8 mouse cellular contexts compared by ENCODE assay signal in genomic region chr1:171281528-171281923, GRCm38 (mm10). TPM values are rescaled to one million over a fixed set of nuclear protein-coding genes. Genes with fewer than 3 reads are reported as not detected.
A peak's percentile ranks its signal among the peaks of the same experiment; 100 is the strongest.
DNase-seq lines count a peak whose midpoint lies in the region; ATAC-seq lines count a peak whose summit lies in the region.

No protein-coding gene starts in this region.

- peak overlapping the region; percentile 76 for H3K27ac ChIP-seq in neural tube, embryonic 11.5 days (ENCODE audit: low read depth, low read length)
- H3K27ac ChIP-seq in intestine, embryonic 15.5 days, result peak overlapping the region; percentile 89

- H3K4me3 ChIP-seq in neural tube, embryonic 11.5 days (ENCODE audit: low read depth, low read length), result peak overlapping the region; percentile 67
- peak overlapping the region; percentile 58 for H3K4me3 ChIP-seq in intestine, embryonic 15.5 days (replicated peaks)

- intact Hi-C loops in left cerebral cortex, postnatal 4 days (cut with DNase I), result no loop called here

- peak; percentile 80 for DNase-seq in neural tube, embryonic 11.5 days (ENCODE audit: low spot score)
- no peak for DNase-seq in neural tube, embryonic 10.5 days (ENCODE audit: extremely low spot score, low spot score)
- peak; percentile 86 for DNase-seq in gastrocnemius, postnatal 10 days
- DNase-seq in left cerebral cortex, postnatal 4 days, result peak; percentile 80
- peak; percentile 78 for DNase-seq in mesoderm, embryonic 11.5 days (ENCODE audit: low read depth, low spot score)
- peak; percentile 44 to 74 for DNase-seq in spleen, adult 18-20 months

- peaks cover 14% of the 10 kb centered on the region for H3K36me3 ChIP-seq in neural tube, embryonic 11.5 days (ENCODE audit: control insufficient read depth, insufficient read depth, low read length)
- peaks cover 18% of the 10 kb centered on the region; the same call in 1 of the 2 replicates for H3K36me3 ChIP-seq in intestine, embryonic 15.5 days

- WGBS in neural tube, embryonic 11.5 days, result under 1% methylated on average over 10 of the region's 10 CpGs
- WGBS in intestine, embryonic 15.5 days, result 1% methylated on average over 10 of the region's 10 CpGs

- peak overlapping the region; percentile 78 for H3K4me2 ChIP-seq in neural tube, embryonic 11.5 days (ENCODE audit: low read depth)
- H3K4me2 ChIP-seq in intestine, embryonic 15.5 days (replicated peaks), result peak overlapping the region; percentile 87

- ATAC-seq in neural tube, embryonic 11.5 days (ENCODE audit: insufficient read depth, low FRiP score, low TSS enrichment), result peak; percentile 49
- ATAC-seq in common myeloid progenitor, adult 5-6 weeks (replicated peaks; ENCODE audit: low read depth, poor library complexity, severe bottlenecking), result peak; percentile 50
- peak; percentile 56 for ATAC-seq in intestine, embryonic 15.5 days

- no peaks in the 10 kb centered on the region for H3K27me3 ChIP-seq in neural tube, embryonic 11.5 days (ENCODE audit: control insufficient read depth, insufficient read depth, low read length)
- H3K27me3 ChIP-seq in intestine, embryonic 15.5 days (replicated peaks), result no peaks in the 10 kb centered on the region

- no peaks in the 10 kb centered on the region for H3K9me3 ChIP-seq in neural tube, embryonic 11.5 days (ENCODE audit: control insufficient read depth, low read length)
- no peaks in the 10 kb centered on the region for H3K9me3 ChIP-seq in intestine, embryonic 15.5 days

- H3K4me1 ChIP-seq in neural tube, embryonic 11.5 days (ENCODE audit: control insufficient read depth, insufficient read depth, low read length), result peaks cover 6% of the 10 kb centered on the region; the same call in 1 of the 2 replicates
- H3K4me1 ChIP-seq in intestine, embryonic 15.5 days (replicated peaks), result peaks cover 28% of the 10 kb centered on the region

- peak overlapping the region; percentile 50 for H3K9ac ChIP-seq in neural tube, embryonic 11.5 days (ENCODE audit: low read length)
- H3K9ac ChIP-seq in intestine, embryonic 15.5 days, result peak overlapping the region; percentile 63

RNA-seq across cellular contexts. Expression of gene Ppox, which starts 0.5 kb away (rescaled TPM):
- polyA plus RNA-seq in neural tube, embryonic 11.5 days (2014; fragmentation: Nextera tagmentation; extraction: Ambion mirVana), result 55.6 and 65.3 TPM in 2 replicates
- 17.7 and 18.0 TPM in 2 replicates for total RNA-seq in common myeloid progenitor, adult 5-6 weeks (2017)
- 10 to 100 TPM; 11.6 to 15.1 TPM for total RNA-seq in gastrocnemius, postnatal 10 days (2021)
- polyA plus RNA-seq in intestine, embryonic 15.5 days (2015; fragmentation: Nextera tagmentation; extraction: Ambion mirVana), result 38.7 and 40.9 TPM in 2 replicates
- total RNA-seq in left cerebral cortex, postnatal 4 days (2021), result 10 to 100 TPM; 19.6 to 25.4 TPM

RNA-seq across cellular contexts. Expression of gene Usp21, which starts 6.3 kb away (rescaled TPM):
- polyA plus RNA-seq in neural tube, embryonic 11.5 days (2014; fragmentation: Nextera tagmentation; extraction: Ambion mirVana), result 90.3 and 104 TPM in 2 replicates
- 9.9 and 15.7 TPM in 2 replicates for total RNA-seq in common myeloid progenitor, adult 5-6 weeks (2017)
- total RNA-seq in gastrocnemius, postnatal 10 days (2021), result 10 to 100 TPM; 15.3 to 19.7 TPM
- 56.0 and 57.2 TPM in 2 replicates for polyA plus RNA-seq in intestine, embryonic 15.5 days (2015; fragmentation: Nextera tagmentation; extraction: Ambion mirVana)
- 10 to 100 TPM; 60.4 to 66.4 TPM for total RNA-seq in left cerebral cortex, postnatal 4 days (2021)

RNA-seq across cellular contexts. Expression of gene B4galt3, which starts 11.4 kb away (rescaled TPM):
- polyA plus RNA-seq in neural tube, embryonic 11.5 days (2014; fragmentation: Nextera tagmentation; extraction: Ambion mirVana), result 67.4 and 70.6 TPM in 2 replicates
- 11.0 and 32.0 TPM in 2 replicates for total RNA-seq in common myeloid progenitor, adult 5-6 weeks (2017)
- total RNA-seq in gastrocnemius, postnatal 10 days (2021), result 10 to 100 TPM; 11.0 to 17.6 TPM
- polyA plus RNA-seq in intestine, embryonic 15.5 days (2015; fragmentation: Nextera tagmentation; extraction: Ambion mirVana), result 54.2 and 54.5 TPM in 2 replicates
- total RNA-seq in left cerebral cortex, postnatal 4 days (2021), result 10 to 100 TPM; 74.2 to 87.8 TPM

RNA-seq across cellular contexts. Expression of gene Ufc1, which starts 13.3 kb away (rescaled TPM):
- polyA plus RNA-seq in neural tube, embryonic 11.5 days (2014; fragmentation: Nextera tagmentation; extraction: Ambion mirVana), result 102 and 103 TPM in 2 replicates
- 45.7 and 81.9 TPM in 2 replicates for total RNA-seq in common myeloid progenitor, adult 5-6 weeks (2017)
- 10 to 100 TPM; 81.8 to 87.9 TPM for total RNA-seq in gastrocnemius, postnatal 10 days (2021)
- polyA plus RNA-seq in intestine, embryonic 15.5 days (2015; fragmentation: Nextera tagmentation; extraction: Ambion mirVana), result 103 and 108 TPM in 2 replicates
- 10 to 100 TPM; 91.2 to 93.4 TPM for total RNA-seq in left cerebral cortex, postnatal 4 days (2021)

RNA-seq across cellular contexts. Expression of gene Ndufs2, which starts 30.3 kb away (rescaled TPM):
- 242 and 286 TPM in 2 replicates for polyA plus RNA-seq in neural tube, embryonic 11.5 days (2014; fragmentation: Nextera tagmentation; extraction: Ambion mirVana)
- total RNA-seq in common myeloid progenitor, adult 5-6 weeks (2017), result 198 and 334 TPM in 2 replicates
- total RNA-seq in gastrocnemius, postnatal 10 days (2021), result 100 to 1,000 TPM; 468 to 578 TPM
- 304 and 326 TPM in 2 replicates for polyA plus RNA-seq in intestine, embryonic 15.5 days (2015; fragmentation: Nextera tagmentation; extraction: Ambion mirVana)
- 100 to 1,000 TPM; 183 to 186 TPM for total RNA-seq in left cerebral cortex, postnatal 4 days (2021)
